Mouse (Mus musculus): Measurements from ENCODE around the gene Card19. TPM values are rescaled to one million over a fixed set of nuclear protein-coding genes. Genes with fewer than 3 reads are reported as not detected.

Card19 gene
- total and polyA plus RNA-seq, 2 experiments from 2014 or later, result 136 to 188 TPM

GRCm38 (mm10) chr13:49180691-49181090, 35.1 kb downstream of the Card19 start:
- H3K9ac ChIP-seq (replicated peaks; ENCODE audit: low read depth, low read length), result no peak overlapping the region
- ATAC-seq (ENCODE audit: insufficient read depth, low read depth) (no peak), DNase-seq (ENCODE audit: low spot score) (no peak)
- no peak for TF ChIP-seq CTCF (IDR thresholded peaks at IDR 0.05; ENCODE audit: low read depth)
- TF ChIP-seq EP300 (IDR thresholded peaks at IDR 0.05; ENCODE audit: low read depth), result no peak
- WGBS, result 57% methylated on average over 1 of the region's 1 CpGs
- H3K36me3 ChIP-seq (replicated peaks; ENCODE audit: control insufficient read depth, insufficient read depth, low read length), result no peaks in the 10 kb centered on the region
- no peak overlapping the region for H3K4me2 ChIP-seq (ENCODE audit: low read depth, low read length)
- no peak overlapping the region for H3K4me3 ChIP-seq (ENCODE audit: low read depth, low read length)
- H3K27ac ChIP-seq (ENCODE audit: low read depth), result no peak overlapping the region
- peaks cover 15% of the 10 kb centered on the region; the same call in 1 of the 2 replicates for H3K4me1 ChIP-seq (ENCODE audit: control insufficient read depth, insufficient read depth)
- no peaks in the 10 kb centered on the region for H3K27me3 ChIP-seq (ENCODE audit: control insufficient read depth, insufficient read depth, low read length)
- no peaks in the 10 kb centered on the region for H3K9me3 ChIP-seq (replicated peaks; ENCODE audit: control insufficient read depth, low read length)

- Histone ChIP-seq H3K36me3 (replicated peaks; ENCODE audit: control insufficient read depth, insufficient read depth, low read length) (no peaks in the 10 kb centered on the region), H3K9ac (replicated peaks; ENCODE audit: low read depth, low read length) (no peak overlapping the region), H3K4me3 (ENCODE audit: low read depth, low read length) (no peak overlapping the region), H3K9me3 (replicated peaks; ENCODE audit: control insufficient read depth, low read length) (no peaks in the 10 kb centered on the region), H3K4me2 (ENCODE audit: low read depth, low read length) (no peak overlapping the region), H3K4me1 (ENCODE audit: control insufficient read depth, insufficient read depth) (peaks cover 15% of the 10 kb centered on the region; the same call in 1 of the 2 replicates), H3K27ac (ENCODE audit: low read depth) (no peak overlapping the region), H3K27me3 (ENCODE audit: control insufficient read depth, insufficient read depth, low read length) (no peaks in the 10 kb centered on the region)
- TF ChIP-seq CTCF (IDR thresholded peaks at IDR 0.05; ENCODE audit: low read depth) (no peak), EP300 (IDR thresholded peaks at IDR 0.05; ENCODE audit: low read depth) (no peak)
- WGBS, result 87% methylated on average over 5 of the region's 5 CpGs
- ATAC-seq (ENCODE audit: insufficient read depth, low read depth) (no peak), DNase-seq (ENCODE audit: low spot score) (no peak)
These were observed 35.6 kb downstream of the Card19 start for GRCm38 (mm10) chr13:49180274-49180673.

GRCm38 (mm10) chr13:49178839-49179585, 36.8 kb downstream of the Card19 start:
- Histone ChIP-seq H3K4me2 (ENCODE audit: low read depth, low read length) (no peak overlapping the region), H3K27me3 (ENCODE audit: control insufficient read depth, insufficient read depth, low read length) (no peaks in the 10 kb centered on the region), H3K27ac (ENCODE audit: low read depth) (peak overlapping the region; percentile 90), H3K36me3 (replicated peaks; ENCODE audit: control insufficient read depth, insufficient read depth, low read length) (no peaks in the 10 kb centered on the region), H3K4me1 (ENCODE audit: control insufficient read depth, insufficient read depth) (peaks cover 15% of the 10 kb centered on the region; the same call in 1 of the 2 replicates), H3K9ac (replicated peaks; ENCODE audit: low read depth, low read length) (0 out of 2 replicates have a peak overlapping the region, but pooled peaks have one; percentile 16), H3K9me3 (replicated peaks; ENCODE audit: control insufficient read depth, low read length) (no peaks in the 10 kb centered on the region), H3K4me3 (ENCODE audit: low read depth, low read length) (no peak overlapping the region)
- ATAC-seq (ENCODE audit: insufficient read depth, low read depth) (peak; percentile 97), DNase-seq (ENCODE audit: low spot score) (peak; percentile 93)
- TF ChIP-seq EP300 (IDR thresholded peaks at IDR 0.05; ENCODE audit: low read depth) (peak; percentile 52; the same call in 1 of the 2 replicates), CTCF (IDR thresholded peaks at IDR 0.05; ENCODE audit: low read depth) (no peak)
- 35% methylated on average over 19 of the region's 19 CpGs for WGBS

GRCm38 (mm10) chr13:49175509-49175908, 40.3 kb downstream of the Card19 start:
- DNase-seq (ENCODE audit: low spot score), result peak; percentile 1
- Histone ChIP-seq H3K27me3 (ENCODE audit: control insufficient read depth, insufficient read depth, low read length) (no peaks in the 10 kb centered on the region), H3K4me2 (ENCODE audit: low read depth, low read length) (no peak overlapping the region), H3K9me3 (replicated peaks; ENCODE audit: control insufficient read depth, low read length) (no peaks in the 10 kb centered on the region), H3K36me3 (replicated peaks; ENCODE audit: control insufficient read depth, insufficient read depth, low read length) (no peaks in the 10 kb centered on the region), H3K9ac (replicated peaks; ENCODE audit: low read depth, low read length) (no peak overlapping the region), H3K4me3 (ENCODE audit: low read depth, low read length) (no peak overlapping the region), H3K4me1 (ENCODE audit: control insufficient read depth, insufficient read depth) (peaks cover 15% of the 10 kb centered on the region; the same call in 1 of the 2 replicates), H3K27ac (ENCODE audit: low read depth) (no peak overlapping the region)
- no peak for ATAC-seq (ENCODE audit: insufficient read depth, low read depth)
- no peak for TF ChIP-seq EP300 (IDR thresholded peaks at IDR 0.05; ENCODE audit: low read depth)
- WGBS, result 66% methylated on average over 10 of the region's 10 CpGs

GRCm38 (mm10) chr13:49172971-49173596, 42.8 kb downstream of the Card19 start:
- Histone ChIP-seq H3K36me3 (replicated peaks; ENCODE audit: control insufficient read depth, insufficient read depth, low read length) (no peaks in the 10 kb centered on the region), H3K4me2 (ENCODE audit: low read depth, low read length) (0 out of 2 replicates have a peak overlapping the region, but pooled peaks have one; percentile 11), H3K27ac (ENCODE audit: low read depth) (no peak overlapping the region), H3K9ac (replicated peaks; ENCODE audit: low read depth, low read length) (no peak overlapping the region), H3K4me3 (ENCODE audit: low read depth, low read length) (no peak overlapping the region), H3K9me3 (replicated peaks; ENCODE audit: control insufficient read depth, low read length) (no peaks in the 10 kb centered on the region), H3K27me3 (ENCODE audit: control insufficient read depth, insufficient read depth, low read length) (no peaks in the 10 kb centered on the region), H3K4me1 (ENCODE audit: control insufficient read depth, insufficient read depth) (no peaks in the 10 kb centered on the region)
- peak; percentile 79 for ATAC-seq (ENCODE audit: insufficient read depth, low read depth)
- WGBS, result 7% methylated on average over 12 of the region's 12 CpGs
- DNase-seq (ENCODE audit: low spot score), result peak; percentile 78
- TF ChIP-seq CTCF (IDR thresholded peaks at IDR 0.05; ENCODE audit: low read depth) (peak; percentile 97), EP300 (IDR thresholded peaks at IDR 0.05; ENCODE audit: low read depth) (no peak)
